Mouse (Mus musculus) CH12.LX (cell line): ENCODE measurements around the gene Dgkg. TPM values are rescaled to one million over a fixed set of nuclear protein-coding genes. Genes with fewer than 3 reads are reported as not detected.

Experiments used
- DNase-seq: peaks from one replicate; pipeline ENCODE4 v3.0.0-alpha.2; 2013; ENCODE audit errors: extremely low read depth
- H3K27ac ChIP-seq: 2 replicates; pipeline ENCODE4 v1.5.1; 2012; ENCODE audit warnings: low read depth, mild to moderate bottlenecking, control low read depth, moderate library complexity; ENCODE audit not compliant: insufficient read depth
- H3K27me3 ChIP-seq: replicated peaks from 2 replicates; pipeline ENCODE3; 2012; ENCODE audit warnings: inconsistent platforms
- H3K36me3 ChIP-seq, 2 experiments: replicated peaks in 1 of 2; 2 replicates each; pipeline versions ENCODE3 to v1.6.1; 2012; ENCODE audit warnings: inconsistent platforms in 1 of 2, low read length in 1 of 2, mild to moderate bottlenecking in 1 of 2, mixed read lengths in 1 of 2, moderate library complexity in 1 of 2; ENCODE audit not compliant: control insufficient read depth in 1 of 2, insufficient read depth in 1 of 2
- H3K4me1 ChIP-seq, 2 experiments: 2 replicates each; pipeline ENCODE4 v1.6.1; 2012; ENCODE audit warnings: inconsistent platforms in 1 of 2, moderate library complexity in 1 of 2; ENCODE audit not compliant: insufficient read depth in 2 of 2, control insufficient read depth in 1 of 2
- H3K4me2 ChIP-seq: 2 replicates; pipeline ENCODE4 v1.6.1; 2012; ENCODE audit warnings: low read depth, mild to moderate bottlenecking, control low read depth; ENCODE audit not compliant: poor library complexity, insufficient read depth, severe bottlenecking
- H3K4me3 ChIP-seq, 3 experiments: fragments of 150-350 bp in 1 of 3; sonication (generic) in 1 of 3; replicated peaks in 1 of 3; 2 replicates each; pipeline versions ENCODE3 to v1.5.1; 2011 to 2012; ENCODE audit warnings: low read depth in 2 of 3, low read length in 2 of 3, mild to moderate bottlenecking in 2 of 3, moderate library complexity in 2 of 3, control low read depth in 1 of 3, improper control_type of control experiment in 1 of 3, inconsistent platforms in 1 of 3, mixed read lengths in 1 of 3; ENCODE audit not compliant: poor library complexity in 1 of 3
- H3K79me2 ChIP-seq: replicated peaks from 2 replicates; pipeline ENCODE4 v1.6.1; 2012; ENCODE audit warnings: mild to moderate bottlenecking, moderate library complexity; ENCODE audit not compliant: control insufficient read depth, poor library complexity, insufficient read depth, severe bottlenecking; ENCODE audit errors: extremely low read depth
- H3K9ac ChIP-seq: 2 replicates; pipeline ENCODE4 v1.6.1; 2012; ENCODE audit warnings: low read depth, mild to moderate bottlenecking, control low read depth, moderate library complexity; ENCODE audit not compliant: insufficient read depth
- H3K9me3 ChIP-seq: replicated peaks from 2 replicates; pipeline ENCODE3; 2012; ENCODE audit warnings: low read length, inconsistent platforms, mixed read lengths
- BHLHE40 ChIP-seq: IDR thresholded peaks from 2 replicates; pipeline ENCODE4 v1.6.1; 2011; ENCODE audit warnings: mild to moderate bottlenecking, low read depth, low read length, improper control_type of control experiment
- CHD2 ChIP-seq: IDR thresholded peaks from 2 replicates; pipeline ENCODE4 v1.6.1; 2011; ENCODE audit warnings: low read length, improper control_type of control experiment
- CTCF ChIP-seq, 2 experiments: IDR thresholded peaks in 1 of 2; conservative IDR thresholded peaks in 1 of 2; 2 replicates each; pipeline ENCODE4 v1.5.1; 2011 to 2012; ENCODE audit warnings: low read depth in 2 of 2, low read length in 2 of 2, improper control_type of control experiment in 1 of 2, inconsistent platforms in 1 of 2, mild to moderate bottlenecking in 1 of 2, moderate library complexity in 1 of 2
- ELF1 ChIP-seq: IDR thresholded peaks from 2 replicates; pipeline ENCODE4 v1.6.1; 2014; ENCODE audit warnings: low read depth, mild to moderate bottlenecking, inconsistent platforms, low read length, improper control_type of control experiment
- EP300 ChIP-seq: IDR thresholded peaks from 2 replicates; pipeline ENCODE4 v1.6.1; 2011; ENCODE audit warnings: low read length, improper control_type of control experiment
- ETS1 ChIP-seq: conservative IDR thresholded peaks from 2 replicates; pipeline ENCODE4 v1.6.1; 2012; ENCODE audit warnings: low read depth, mild to moderate bottlenecking, inconsistent platforms, low read length, improper control_type of control experiment, moderate library complexity
- GABPA ChIP-seq: IDR thresholded peaks from 2 replicates; pipeline ENCODE4 v1.6.1; 2012; ENCODE audit warnings: low read depth, low read length, improper control_type of control experiment, inconsistent platforms; ENCODE audit not compliant: insufficient replicate concordance
- IRF4 ChIP-seq: IDR thresholded peaks from 2 replicates; pipeline ENCODE4 v1.6.1; 2014; ENCODE audit warnings: low read depth, mild to moderate bottlenecking, inconsistent platforms, low read length, improper control_type of control experiment
- JUN ChIP-seq: IDR thresholded peaks from 2 replicates; pipeline ENCODE4 v1.6.1; 2011; ENCODE audit warnings: low read depth, mild to moderate bottlenecking, low read length, improper control_type of control experiment, moderate library complexity; ENCODE audit not compliant: insufficient read depth
- KAT2A ChIP-seq: IDR thresholded peaks from 2 replicates; pipeline ENCODE4 v1.6.1; 2012; ENCODE audit warnings: low read length, improper control_type of control experiment, inconsistent platforms; ENCODE audit not compliant: insufficient replicate concordance
- MAFK ChIP-seq: IDR thresholded peaks from 2 replicates; pipeline ENCODE4 v1.6.1; 2011; ENCODE audit warnings: low read length, improper control_type of control experiment; ENCODE audit not compliant: insufficient replicate concordance
- MAX ChIP-seq: IDR thresholded peaks from 2 replicates; pipeline ENCODE4 v1.6.1; 2011; ENCODE audit warnings: low read length, improper control_type of control experiment
- MAZ ChIP-seq: IDR thresholded peaks from 2 replicates; pipeline ENCODE4 v1.6.1; 2012; ENCODE audit warnings: low read depth, mild to moderate bottlenecking, inconsistent platforms, low read length, improper control_type of control experiment, moderate library complexity
- MEF2A ChIP-seq: IDR thresholded peaks from 2 replicates; pipeline ENCODE4 v1.6.1; 2014; ENCODE audit warnings: low read depth, mild to moderate bottlenecking, inconsistent platforms, low read length, improper control_type of control experiment, borderline replicate concordance
- MXI1 ChIP-seq: IDR thresholded peaks from 2 replicates; pipeline ENCODE4 v1.6.1; 2011; ENCODE audit warnings: mild to moderate bottlenecking, low read depth, low read length, improper control_type of control experiment
- MYC ChIP-seq: IDR thresholded peaks from 2 replicates; pipeline ENCODE4 v1.6.1; 2011; ENCODE audit warnings: low read depth, mild to moderate bottlenecking, improper control_type of control experiment, low read length
- NRF1 ChIP-seq: IDR thresholded peaks from 2 replicates; pipeline ENCODE4 v1.6.1; 2014; ENCODE audit warnings: low read depth, mild to moderate bottlenecking, inconsistent platforms, low read length, improper control_type of control experiment, moderate library complexity
- PAX5 ChIP-seq: IDR thresholded peaks from 2 replicates; pipeline ENCODE4 v1.6.1; 2012; ENCODE audit warnings: low read length, inconsistent platforms, mixed read lengths
- POLR2A ChIP-seq: IDR thresholded peaks from 2 replicates; pipeline ENCODE4 v1.6.1; 2011; ENCODE audit warnings: low read depth, mild to moderate bottlenecking, improper control_type of control experiment, low read length
- POLR2AphosphoS2 ChIP-seq: IDR thresholded peaks from 2 replicates; pipeline ENCODE4 v1.6.1; 2011; ENCODE audit warnings: low read depth, low read length, improper control_type of control experiment
- RCOR1 ChIP-seq: conservative IDR thresholded peaks from 2 replicates; pipeline ENCODE4 v1.6.1; 2012; ENCODE audit warnings: low read depth, mild to moderate bottlenecking, inconsistent platforms, low read length, improper control_type of control experiment
- SIN3A ChIP-seq: IDR thresholded peaks from 2 replicates; pipeline ENCODE4 v1.6.1; 2012; ENCODE audit warnings: low read length, improper control_type of control experiment, inconsistent platforms
- TBP ChIP-seq: conservative IDR thresholded peaks from 2 replicates; pipeline ENCODE4 v1.6.1; 2011; ENCODE audit warnings: low read depth, low read length, improper control_type of control experiment
- TCF12 ChIP-seq: IDR thresholded peaks from 2 replicates; pipeline ENCODE4 v1.6.1; 2014; ENCODE audit warnings: low read depth, mild to moderate bottlenecking, inconsistent platforms, low read length, improper control_type of control experiment
- UBTF ChIP-seq: IDR thresholded peaks from 2 replicates; pipeline ENCODE4 v1.6.1; 2012; ENCODE audit warnings: low read depth, mild to moderate bottlenecking, inconsistent platforms, low read length, improper control_type of control experiment, moderate library complexity
- USF1 ChIP-seq: IDR thresholded peaks from 2 replicates; pipeline ENCODE4 v1.6.1; 2014; ENCODE audit warnings: low read depth, mild to moderate bottlenecking, inconsistent platforms, low read length, improper control_type of control experiment
- USF2 ChIP-seq: conservative IDR thresholded peaks from 2 replicates; pipeline ENCODE4 v1.6.1; 2011; ENCODE audit warnings: low read depth, low read length, improper control_type of control experiment
- ZC3H11A ChIP-seq: IDR thresholded peaks from 2 replicates; pipeline ENCODE4 v1.6.1; 2012; ENCODE audit warnings: low read depth, mild to moderate bottlenecking, inconsistent platforms, low read length, improper control_type of control experiment
- ZKSCAN1 ChIP-seq: IDR thresholded peaks from 2 replicates; pipeline ENCODE4 v1.6.1; 2012; ENCODE audit warnings: low read depth, inconsistent platforms, low read length, improper control_type of control experiment, borderline replicate concordance
- ZMIZ1 ChIP-seq: IDR thresholded peaks from 2 replicates; pipeline ENCODE4 v1.6.1; 2012; ENCODE audit warnings: low read depth, mild to moderate bottlenecking, inconsistent platforms, low read length, improper control_type of control experiment
- dilution Hi-C: fragments of 300-500 bp; cut with MboI; formaldehyde crosslinking; loops from 2 replicates; pipeline ENCODE4 v1.14.3; 2020; ENCODE audit warnings: low sequenced_read_pairs; ENCODE audit not compliant: extremely low pct_unique_long_range_greater_than_20kb, extremely low pct_ligation_motif_present
- in situ Hi-C: fragments of 300-500 bp; cut with MboI; formaldehyde crosslinking; loops from 3 replicates; pipeline ENCODE4 v1.14.3; 2019; ENCODE audit warnings: low sequenced_read_pairs, low pct_ligation_motif_present, low pct_unique_long_range_greater_than_20kb, mixed read lengths
- polyA plus RNA-seq: library from polyadenylated mRNA; unstranded; fragments of >175 nt; gene quantifications from 2 replicates; pipeline ENCODE4 v1.2.1, GENCODE M21; 2012; ENCODE audit warnings: low read depth; ENCODE audit not compliant: insufficient read length
- total RNA-seq, 2 experiments: library from RNA; depleted of rRNA; stranded (reverse); fragments of 300-350 nt in 1 of 2; fragments of >200 nt in 1 of 2; gene quantifications; 2 replicates each; pipeline ENCODE4 v1.2.3; 2012 to 2014

The Dgkg gene
- total and polyA plus RNA-seq, 3 experiments = 2.0 to 9.2 (median 3.0) TPM

- TF ChIP-seq USF2 = no peak
- TF ChIP-seq IRF4 = peak; percentile 79; the same call in 1 of the 2 replicates
Measured at GRCm38 (mm10) chr16:22683605-22684004, 26.6 kb upstream of the Dgkg start (continued).

- Histone ChIP-seq H3K79me2 (no peaks in the 10 kb centered on the region), H3K9ac (no peak overlapping the region), H3K4me3 (peak overlapping the region in 1 of 3 experiments; percentile 12), H3K27me3 (no peaks in the 10 kb centered on the region), H3K36me3 (no peaks in the 10 kb centered on the region), H3K4me2 (no peak overlapping the region), H3K4me1 (peaks cover 6 to 16% of the 10 kb centered on the region in 2 experiments), H3K9me3 (no peaks in the 10 kb centered on the region), H3K27ac (no peak overlapping the region)
- dilution Hi-C loops = no loop called here
- no peak for DNase-seq
- no peak for TF ChIP-seq RCOR1
- peak; percentile 66; the same call in 1 of the 2 replicates for TF ChIP-seq ETS1
- TF ChIP-seq ELF1 = no peak
- TF ChIP-seq KAT2A = no peak
- no peak for TF ChIP-seq CHD2
- TF ChIP-seq POLR2A = no peak
- no peak for TF ChIP-seq MXI1
- TF ChIP-seq MAFK = peak; percentile 93; the same call in 1 of the 2 replicates
- peak; percentile 55; the same call in 1 of the 2 replicates for TF ChIP-seq EP300
- no peak for TF ChIP-seq NRF1
- peak; percentile 72; the same call in 1 of the 2 replicates for TF ChIP-seq IRF4
- TF ChIP-seq MAX = no peak
- TF ChIP-seq SIN3A = no peak
- TF ChIP-seq BHLHE40 = 0 out of 2 replicates have a peak, but pooled peaks have one; percentile 34
- TF ChIP-seq JUN = peak; percentile 39; the same call in 1 of the 2 replicates
- no peak for TF ChIP-seq MYC
- no peak for TF ChIP-seq USF2
- no peak for TF ChIP-seq USF1
- no peak for TF ChIP-seq TBP
- no peak for TF ChIP-seq UBTF
- TF ChIP-seq TCF12 = no peak
- TF ChIP-seq PAX5 = no peak
- TF ChIP-seq POLR2AphosphoS2 = no peak
- no peak for TF ChIP-seq ZKSCAN1
- no peak for TF ChIP-seq CTCF (conservative IDR thresholded peaks at IDR 0.05 in 1 of 2, IDR thresholded peaks at IDR 0.05 in 1 of 2; ENCODE audit: low read depth in 2 of 2, low read length in 2 of 2)
- TF ChIP-seq ZC3H11A = no peak
- no peak for TF ChIP-seq GABPA
- no peak for TF ChIP-seq MAZ
- TF ChIP-seq ZMIZ1 = no peak
- TF ChIP-seq MEF2A = no peak
- in situ Hi-C loops = no loop called here
Measured at GRCm38 (mm10) chr16:22682727-22683126, 25.7 kb upstream of the Dgkg start.
